Mouse (Mus musculus) intestine, postnatal 0 days (tissue): ENCODE measurements around the gene Plekhn1. TPM values are rescaled to one million over a fixed set of nuclear protein-coding genes. Genes with fewer than 3 reads are reported as not detected.

Experiments used
- ATAC-seq: fragments of 200-750 bp; cut with Nextera tagmentation; 2 replicates; pipeline ENCODE4 v1.8.0; 2017; ENCODE audit warnings: mild to moderate bottlenecking, moderate TSS enrichment, moderate library complexity
- H3K27ac ChIP-seq: fragments of 300-500 bp; sonication (generic); 2 replicates; pipeline ENCODE4 v1.5.1; 2014; ENCODE audit warnings: mild to moderate bottlenecking, low read depth, low read length, moderate library complexity
- H3K27me3 ChIP-seq: fragments of 300-500 bp; sonication (generic); replicated peaks from 2 replicates; pipeline ENCODE4 v1.6.1; 2014; ENCODE audit warnings: low read length, mixed read lengths; ENCODE audit not compliant: control insufficient read depth, insufficient read depth
- H3K36me3 ChIP-seq: fragments of 300-500 bp; sonication (generic); 2 replicates; pipeline ENCODE4 v1.6.1; 2014; ENCODE audit warnings: mild to moderate bottlenecking, moderate library complexity; ENCODE audit not compliant: control insufficient read depth, insufficient read depth
- H3K4me1 ChIP-seq: fragments of 300-500 bp; sonication (generic); replicated peaks from 2 replicates; pipeline ENCODE4 v1.6.1; 2014; ENCODE audit warnings: antibody characterized with exemption, low read length, mixed read lengths; ENCODE audit not compliant: control insufficient read depth, insufficient read depth
- H3K4me2 ChIP-seq: fragments of 300-500 bp; sonication (generic); replicated peaks from 2 replicates; pipeline ENCODE4 v1.6.1; 2014; ENCODE audit warnings: low read depth, mild to moderate bottlenecking, moderate library complexity
- H3K4me3 ChIP-seq: fragments of 300-500 bp; sonication (generic); 2 replicates; pipeline ENCODE4 v1.5.1; 2014; ENCODE audit warnings: low read depth, low read length
- H3K9ac ChIP-seq: fragments of 300-500 bp; sonication (generic); 2 replicates; pipeline ENCODE4 v1.6.1; 2014; ENCODE audit warnings: mild to moderate bottlenecking, low read depth, low read length
- H3K9me3 ChIP-seq: fragments of 300-500 bp; sonication (generic); 2 replicates; pipeline ENCODE4 v1.6.1; 2016; ENCODE audit warnings: mixed run types; ENCODE audit not compliant: control insufficient read depth
- CTCF ChIP-seq: sonication (generic); IDR thresholded peaks from 2 replicates; pipeline ENCODE4 v1.5.1; 2016; ENCODE audit warnings: low read depth, mild to moderate bottlenecking, control low read depth, antibody characterized with exemption, moderate library complexity
- WGBS: fragments of 180-500 bp; shearing (Covaris S2); extraction: QIAGEN DNeasy Blood & Tissue Kit; methylation state at CpG from one replicate; pipeline ENCODE4 v1.1.7; 2014; 5-methylcytosine and 5-hydroxymethylcytosine counted together
- polyA plus RNA-seq: library from polyadenylated mRNA; unstranded; fragments of >200 nt; fragmentation: Nextera tagmentation; extraction: Ambion mirVana; gene quantifications from 2 replicates; pipeline ENCODE4 v1.2.1, GENCODE M21; 2015

Gene Plekhn1
- polyA plus RNA-seq: 8.3 and 8.6 TPM in 2 replicates

GRCm38 (mm10) chr4:156234701-156235213 lies at the start of gene Plekhn1:
TSS of gene Plekhn1 (minus strand) at chr4:156234857.
- H3K9me3 ChIP-seq: no peaks in the 10 kb centered on the region
- under 1% methylated on average over 47 of the region's 48 CpGs for WGBS
- TF ChIP-seq CTCF: no peak
- peak; percentile 30; the same call in 1 of the 2 replicates for ATAC-seq
- H3K4me3 ChIP-seq: peak within 1 kb of the TSS; percentile 77
- 0 out of 2 replicates have a peak, but pooled peaks cover 4% of the 10 kb centered on the region for H3K4me1 ChIP-seq
- peak within 1 kb of the TSS; percentile 68 for H3K27ac ChIP-seq
- peak within 1 kb of the TSS; percentile 67 for H3K9ac ChIP-seq
- peaks cover 34% of the 10 kb centered on the region for H3K36me3 ChIP-seq
- no peaks in the 10 kb centered on the region for H3K27me3 ChIP-seq
- H3K4me2 ChIP-seq: peak within 1 kb of the TSS; percentile 94

- Histone ChIP-seq H3K4me3 (peak within 1 kb of the TSS; percentile 20; the same call in 1 of the 2 replicates), H3K9ac (no peak within 1 kb of the TSS), H3K27ac (no peak within 1 kb of the TSS), H3K27me3 (peaks cover 33% of the 10 kb centered on the region), H3K4me1 (no peaks in the 10 kb centered on the region), H3K36me3 (no peaks in the 10 kb centered on the region), H3K9me3 (no peaks in the 10 kb centered on the region), H3K4me2 (no peak within 1 kb of the TSS)
- WGBS: 11% methylated on average over 26 of the region's 26 CpGs
- ATAC-seq: no peak; the same call in 1 of the 2 replicates
- TF ChIP-seq CTCF: no peak
Observed at GRCm38 (mm10) chr4:156255078-156255839, 20.6 kb upstream of the Plekhn1 start, which contains the start of gene Samd11. TSS of gene Samd11 (minus strand) at chr4:156255657.

GRCm38 (mm10) chr4:156254361-156255077 lies 19.9 kb upstream of the Plekhn1 start:
- Histone ChIP-seq H3K9ac (no peak overlapping the region), H3K4me3 (peak overlapping the region; percentile 20; the same call in 1 of the 2 replicates), H3K4me2 (peak overlapping the region; percentile 43), H3K36me3 (no peaks in the 10 kb centered on the region), H3K27ac (no peak overlapping the region), H3K4me1 (no peaks in the 10 kb centered on the region), H3K27me3 (peaks cover 33% of the 10 kb centered on the region), H3K9me3 (no peaks in the 10 kb centered on the region)
- 3% methylated on average over 28 of the region's 30 CpGs for WGBS
- peak; percentile 56 for ATAC-seq
- no peak for TF ChIP-seq CTCF

- 41% methylated on average over 7 of the region's 7 CpGs for WGBS
- Histone ChIP-seq H3K4me2 (no peak overlapping the region), H3K9ac (no peak overlapping the region), H3K27me3 (peaks cover 33% of the 10 kb centered on the region), H3K9me3 (no peaks in the 10 kb centered on the region), H3K36me3 (peaks cover 9% of the 10 kb centered on the region), H3K4me1 (no peaks in the 10 kb centered on the region), H3K4me3 (no peak overlapping the region), H3K27ac (no peak overlapping the region)
- no peak; the same call in 1 of the 2 replicates for ATAC-seq
- no peak for TF ChIP-seq CTCF
Observed at GRCm38 (mm10) chr4:156253043-156253442, 18.4 kb upstream of the Plekhn1 start.

- 36% methylated on average over 3 of the region's 3 CpGs for WGBS
- Histone ChIP-seq H3K9me3 (no peaks in the 10 kb centered on the region), H3K36me3 (peaks cover 13% of the 10 kb centered on the region), H3K4me2 (no peak overlapping the region), H3K4me1 (no peaks in the 10 kb centered on the region), H3K9ac (no peak overlapping the region), H3K27me3 (peaks cover 33% of the 10 kb centered on the region), H3K4me3 (no peak overlapping the region), H3K27ac (no peak overlapping the region)
- ATAC-seq: no peak
- no peak for TF ChIP-seq CTCF
Observed at GRCm38 (mm10) chr4:156252619-156253018, 18.0 kb upstream of the Plekhn1 start.

- no peak for ATAC-seq
- no peak overlapping the region for H3K4me3 ChIP-seq
- H3K9ac ChIP-seq: no peak overlapping the region
- H3K9me3 ChIP-seq: no peaks in the 10 kb centered on the region
- WGBS: 38% methylated on average over 7 of the region's 7 CpGs
- H3K4me1 ChIP-seq: no peaks in the 10 kb centered on the region
- H3K4me2 ChIP-seq: no peak overlapping the region
- H3K36me3 ChIP-seq: peaks cover 18% of the 10 kb centered on the region
- no peak overlapping the region for H3K27ac ChIP-seq
- no peak for TF ChIP-seq CTCF
- H3K27me3 ChIP-seq: peaks cover 33% of the 10 kb centered on the region
Observed at GRCm38 (mm10) chr4:156252140-156252539, 17.5 kb upstream of the Plekhn1 start.
